Mouse (Mus musculus): ENCODE measurements around the gene Park7.
A peak's percentile ranks its signal among the peaks of the same experiment; 100 is the strongest.
"Not testable (repeated sequence)": the region's sequence is repeated elsewhere in the genome, so short reads cannot be mapped to it uniquely, and the experiment has no call there.

Gene Park7

DNA sequence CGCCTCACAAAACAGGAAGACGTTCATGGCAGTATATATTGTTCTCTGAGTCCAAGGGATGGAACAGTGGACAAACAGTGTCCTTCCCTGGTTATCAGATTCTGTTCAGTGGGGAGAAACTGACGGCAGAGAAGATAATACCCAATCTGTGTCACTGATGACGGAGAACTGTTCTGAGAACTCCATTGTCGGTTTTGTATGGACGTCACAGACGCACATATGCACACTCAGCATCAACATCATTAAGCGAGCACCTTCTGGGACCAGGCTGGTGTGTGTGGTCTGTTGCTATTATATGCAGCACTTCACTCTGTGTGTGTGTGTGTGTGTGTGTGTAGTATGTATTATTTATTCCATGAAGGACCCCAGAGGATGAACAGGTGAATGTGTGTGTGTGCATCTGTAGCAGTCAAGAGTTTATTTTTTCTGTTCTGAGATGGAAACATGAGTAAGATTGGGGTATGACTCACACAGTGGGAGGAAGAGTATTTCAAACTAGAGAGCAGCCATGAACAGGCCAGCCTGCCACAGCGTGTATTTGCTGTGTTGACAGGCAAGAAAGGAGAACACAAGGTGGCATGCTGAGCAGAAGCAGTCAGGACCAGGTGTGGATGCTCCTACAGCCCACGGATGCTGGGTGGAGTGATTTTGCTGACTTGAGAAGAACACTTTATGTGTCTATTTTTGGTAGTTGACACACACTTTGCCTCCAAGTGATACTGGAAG is 1.1 kb upstream of the Park7 start:
- DNase-seq (ENCODE audit: extremely low read depth, insufficient read length, low spot score): peak; percentile 51

GRCm38 (mm10) chr4:150913743-150914142 is 494 bp downstream of the Park7 start:
- DNase-seq (ENCODE audit: extremely low read depth, insufficient read length, low spot score): no peak

GRCm38 (mm10) chr4:150910164-150910951 is 3.9 kb downstream of the Park7 start:
- no peak for DNase-seq (ENCODE audit: extremely low read depth, insufficient read length, low spot score)

GRCm38 (mm10) chr4:150909451-150910156 is 4.6 kb downstream of the Park7 start:
- peak; percentile 95 for DNase-seq (ENCODE audit: extremely low read depth, insufficient read length, low spot score)

GRCm38 (mm10) chr4:150908512-150908911 is 5.7 kb downstream of the Park7 start:
- DNase-seq (ENCODE audit: extremely low read depth, insufficient read length, low spot score): not testable (repeated sequence)

GRCm38 (mm10) chr4:150907099-150907498 is 7.1 kb downstream of the Park7 start:
- DNase-seq (ENCODE audit: extremely low read depth, insufficient read length, low spot score): no peak

- DNase-seq (ENCODE audit: extremely low read depth, insufficient read length, low spot score): no peak
Measured at GRCm38 (mm10) chr4:150903091-150903742, 11.0 kb downstream of the Park7 start.

- DNase-seq (ENCODE audit: extremely low read depth, insufficient read length, low spot score): no peak
Measured at GRCm38 (mm10) chr4:150902062-150902461, 12.2 kb downstream of the Park7 start.

DNA sequence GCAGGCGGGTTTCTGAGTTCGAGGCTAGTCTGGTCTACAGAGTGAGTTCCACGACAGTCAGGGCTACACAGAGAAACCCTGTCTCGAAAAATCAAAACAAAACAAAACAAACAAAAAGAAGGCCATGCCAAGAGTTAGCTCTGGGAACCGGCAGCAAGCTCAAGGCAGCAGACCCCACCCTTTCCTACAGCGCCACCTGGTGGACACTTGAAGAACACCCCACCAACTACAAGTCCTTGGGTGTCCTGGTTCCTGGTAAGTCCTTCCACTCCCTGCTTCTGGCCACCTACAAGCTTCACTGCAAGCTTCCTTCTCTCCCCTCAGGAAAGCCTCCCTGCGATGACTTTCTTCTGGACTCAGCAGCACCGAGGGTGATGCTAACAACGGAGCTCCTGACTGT is 12.6 kb downstream of the Park7 start:
- DNase-seq (ENCODE audit: extremely low read depth, insufficient read length, low spot score): peak; percentile 30

DNA sequence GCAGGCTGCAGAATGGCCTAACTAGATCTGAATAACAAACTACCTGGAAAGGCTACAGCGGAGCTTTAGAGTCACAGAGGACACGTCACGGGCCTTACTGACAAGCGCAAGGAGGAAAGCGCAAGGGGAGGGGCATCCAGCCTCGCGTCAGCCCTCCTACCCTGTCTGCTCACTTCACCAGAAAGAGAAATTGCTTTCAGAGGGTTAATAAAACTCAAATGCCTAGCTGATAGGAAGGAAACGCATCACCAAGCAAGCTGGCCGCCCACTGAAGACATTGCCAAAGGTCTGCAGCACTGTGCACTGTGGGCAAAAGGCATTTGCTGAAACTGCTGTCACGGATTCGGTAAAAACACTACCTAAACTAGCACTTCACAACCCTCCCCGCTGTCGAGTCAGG is 13.8 kb downstream of the Park7 start:
- DNase-seq (ENCODE audit: extremely low read depth, insufficient read length, low spot score): no peak

DNA sequence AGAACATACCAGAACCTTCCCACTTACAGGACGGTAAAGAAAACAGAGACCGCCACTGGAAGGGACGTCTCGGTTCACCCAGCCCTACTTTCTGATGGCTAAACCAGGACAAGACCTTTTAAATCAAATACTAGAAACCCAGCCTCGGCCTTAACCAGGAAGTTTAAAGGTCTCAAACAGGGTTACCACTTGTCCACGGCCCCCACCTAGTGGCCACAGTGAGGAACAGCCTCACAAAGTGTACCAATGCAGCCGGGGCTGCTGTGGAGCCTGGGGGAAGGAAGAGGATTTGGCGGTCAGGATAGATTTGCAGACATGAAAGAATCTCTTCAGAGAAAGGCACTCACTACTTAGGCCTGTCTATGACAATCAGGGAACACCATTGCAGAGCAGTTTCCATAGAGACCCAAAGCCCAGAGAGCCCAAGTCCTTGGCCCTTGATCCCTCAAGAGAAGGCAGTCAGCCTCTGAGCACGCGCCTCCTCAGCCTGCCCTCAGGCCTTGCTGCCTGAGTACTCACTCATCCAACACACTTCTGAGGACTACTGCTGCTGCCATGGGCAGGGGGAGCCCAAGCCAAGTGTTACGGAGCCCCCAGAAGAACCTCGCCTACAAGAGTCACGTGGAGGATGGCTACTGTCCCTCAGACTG is 15.4 kb downstream of the Park7 start:
- DNase-seq (ENCODE audit: extremely low read depth, insufficient read length, low spot score): peak; percentile 30

DNA sequence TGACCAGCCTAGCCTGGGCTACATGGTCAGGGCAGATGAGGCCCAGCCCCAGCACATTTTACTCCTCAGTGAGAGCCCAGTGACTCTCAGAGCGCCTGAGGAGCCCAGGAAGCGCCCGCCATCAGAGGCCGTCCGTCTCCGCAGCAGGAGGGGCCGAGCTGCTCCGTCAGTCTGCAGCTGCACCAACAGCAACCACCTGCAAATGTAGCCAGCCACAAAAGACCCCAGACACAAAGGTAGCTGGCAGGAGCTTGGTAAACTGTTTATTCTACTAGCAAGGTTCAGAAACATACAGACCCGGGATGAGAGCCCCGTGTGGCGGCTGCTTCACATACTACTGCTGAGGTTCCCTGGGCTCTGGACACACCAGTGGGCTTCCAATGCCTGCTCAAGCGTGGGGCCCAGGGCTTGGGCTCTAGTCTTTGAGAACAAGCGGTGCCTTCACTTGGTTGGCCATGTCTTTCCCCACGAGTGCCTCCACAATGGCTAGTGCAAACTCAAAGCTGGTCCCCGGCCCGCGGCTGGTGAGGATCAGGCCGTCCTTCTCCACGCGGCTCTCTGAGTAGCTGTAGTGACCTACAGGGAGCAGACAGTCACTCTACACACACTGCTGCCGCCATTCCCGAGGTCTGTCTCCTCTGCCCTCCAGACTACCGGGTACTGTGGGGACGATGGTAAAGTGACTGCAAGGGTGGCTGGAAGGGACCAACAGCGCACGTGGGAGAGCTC is 17.2 kb downstream of the Park7 start:
- no peak for DNase-seq (ENCODE audit: extremely low read depth, insufficient read length, low spot score)

- DNase-seq (ENCODE audit: extremely low read depth, insufficient read length, low spot score): no peak
Measured at GRCm38 (mm10) chr4:150894718-150895501, 19.3 kb downstream of the Park7 start.

GRCm38 (mm10) chr4:150891308-150891707 is 22.9 kb downstream of the Park7 start:
- no peak for DNase-seq (ENCODE audit: extremely low read depth, insufficient read length, low spot score)

GRCm38 (mm10) chr4:150889955-150890315 is 24.3 kb downstream of the Park7 start:
- no peak for DNase-seq (ENCODE audit: extremely low read depth, insufficient read length, low spot score)

DNA sequence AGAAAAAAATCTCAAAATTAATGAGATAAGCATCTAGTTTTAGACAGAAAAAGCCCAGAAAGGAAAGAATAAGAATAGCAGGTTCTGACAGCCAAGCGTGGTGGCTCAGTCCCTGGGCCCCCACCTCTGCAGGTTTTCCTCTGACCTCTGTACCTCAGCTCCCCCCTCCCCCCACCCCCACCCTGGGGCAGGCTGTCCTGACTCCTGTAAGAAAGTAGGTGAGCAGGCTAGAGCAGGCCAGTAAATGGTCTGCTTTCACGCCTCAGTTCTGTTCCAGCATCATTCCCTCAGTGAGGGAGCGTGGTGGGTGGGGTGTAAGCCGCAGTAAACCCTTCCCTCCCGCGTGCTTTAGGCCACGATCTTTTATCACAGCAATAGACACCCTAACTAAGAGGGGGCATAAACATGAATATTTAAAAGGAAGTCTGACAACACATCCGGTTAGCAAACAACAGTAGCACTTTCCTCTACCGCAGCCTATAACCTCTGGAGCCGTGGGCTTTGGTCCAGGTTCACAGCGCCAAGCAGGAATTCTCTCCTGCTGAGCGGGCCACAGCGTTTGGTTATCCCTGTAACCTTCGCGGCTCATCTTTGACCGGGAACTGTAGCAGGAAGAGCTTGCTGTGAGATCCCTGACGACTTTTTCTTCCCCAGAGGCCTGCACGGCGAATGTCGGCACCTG is 24.8 kb downstream of the Park7 start:
- DNase-seq (ENCODE audit: extremely low read depth, insufficient read length, low spot score): no peak

DNA sequence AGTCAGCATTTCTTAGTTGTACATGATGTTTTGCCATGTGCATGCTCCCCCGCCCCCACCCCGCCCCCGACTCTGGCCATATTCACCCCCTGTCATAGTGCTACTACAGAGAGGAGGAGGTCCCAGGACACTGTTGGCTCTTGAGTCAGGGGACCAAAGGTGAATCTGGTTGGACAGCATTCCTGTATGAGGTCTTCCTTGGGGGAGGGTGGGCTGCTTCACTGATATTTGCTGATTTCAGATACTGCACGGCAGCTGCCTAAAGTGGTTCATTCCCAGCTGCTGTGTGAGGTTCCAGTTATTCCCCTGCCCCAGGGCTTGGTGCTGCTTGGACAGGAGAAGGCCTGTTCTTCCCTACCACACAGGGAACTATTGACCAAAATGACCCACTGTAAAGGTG is 25.7 kb downstream of the Park7 start:
- no peak for DNase-seq (ENCODE audit: extremely low read depth, insufficient read length, low spot score)

GRCm38 (mm10) chr4:150887903-150888302 is 26.3 kb downstream of the Park7 start:
- no peak for DNase-seq (ENCODE audit: extremely low read depth, insufficient read length, low spot score)

GRCm38 (mm10) chr4:150882632-150883031 is 31.6 kb downstream of the Park7 start:
- DNase-seq (ENCODE audit: extremely low read depth, insufficient read length, low spot score): no peak
